Mouse (Mus musculus) Patski (cell line): Measurements from ENCODE around the gene Camta1. TPM values are rescaled to one million over a fixed set of nuclear protein-coding genes. Genes with fewer than 3 reads are reported as not detected.
A peak's percentile ranks its signal among the peaks of the same experiment; 100 is the strongest.

ENCODE experiments used
- ATAC-seq: fragments of 100-300 bp; one replicate; pipeline ENCODE4 v1.8.0; 2021
- CTCF ChIA-PET: fragments of 350-600 bp; sonication (Branson Sonifier 250); formaldehyde crosslinking; loops from one replicate; lab custom pipeline; 2022; ENCODE audit warnings: inconsistent platforms; lab: Charles Lee
- POLR2A ChIA-PET: fragments of 350-600 bp; sonication (Branson Sonifier 250); formaldehyde crosslinking; loops from one replicate; lab custom pipeline; 2022; ENCODE audit warnings: antibody characterized with exemption, inconsistent platforms; lab: Charles Lee
- DNase-seq: peaks from one replicate; pipeline ENCODE4 v3.0.0-alpha.2; 2011; ENCODE audit warnings: low read depth, low spot score
- H3K27me3 ChIP-seq: fragments of 371-371 bp; one replicate; pipeline ENCODE4 v1.5.1; 2021
- CTCF ChIP-seq: fragments of 100-300 bp; IDR thresholded peaks from one replicate; pipeline ENCODE4 v1.5.1; 2021
- in situ Hi-C: fragments of 300-500 bp; cut with MboI; formaldehyde crosslinking; loops from 3 replicates; pipeline ENCODE4 v1.11.1; 2018; ENCODE audit warnings: low pct_unique_long_range_greater_than_20kb, mixed read lengths
- polyA plus RNA-seq: library from polyadenylated mRNA; unstranded; gene quantifications from one replicate; pipeline ENCODE4 v1.2.3, GENCODE M21; 2021

Camta1 gene
- polyA plus RNA-seq, 1 experiment from 2014 or later: 28.0 TPM

- DNase-seq (no peak), ATAC-seq (no peak)
- POLR2A ChIA-PET: no interaction called here
- no peaks in the 10 kb centered on the region for H3K27me3 ChIP-seq
- CTCF ChIA-PET: no interaction called here
- in situ Hi-C loops: no loop called here
- no peak for TF ChIP-seq CTCF
These were observed 355.0 kb downstream of the Camta1 start for GRCm38 (mm10) chr4:151506701-151507100.

- in situ Hi-C loops: no loop called here
- ChIA-PET POLR2A (no interaction called here), CTCF (interaction anchor here (1.1 kb wide), 1 partner anchor 16 kb away, joined by 3 read pairs; no protein-coding TSS in a partner anchor)
- no peak for DNase-seq
- no peak for TF ChIP-seq CTCF
- no peaks in the 10 kb centered on the region for H3K27me3 ChIP-seq
- ATAC-seq: no peak
These were observed 363.0 kb downstream of the Camta1 start for GRCm38 (mm10) chr4:151498481-151499276.

GRCm38 (mm10) chr4:151496581-151496980 lies 365.1 kb downstream of the Camta1 start:
- ATAC-seq: no peak
- in situ Hi-C loops: no loop called here
- TF ChIP-seq CTCF: no peak

GRCm38 (mm10) chr4:151495276-151495882 lies 366.3 kb downstream of the Camta1 start:
- in situ Hi-C loops: no loop called here
- ChIA-PET CTCF (no interaction called here), POLR2A (no interaction called here)
- no peak for DNase-seq
- H3K27me3 ChIP-seq: peaks cover 4% of the 10 kb centered on the region
- no peak for ATAC-seq
- no peak for TF ChIP-seq CTCF

More at GRCm38 (mm10) chr4:151496581-151496980, 365.1 kb downstream of the Camta1 start:
- ChIA-PET POLR2A (no interaction called here), CTCF (no interaction called here)
- peaks cover 4% of the 10 kb centered on the region for H3K27me3 ChIP-seq
- DNase-seq: no peak

DNA sequence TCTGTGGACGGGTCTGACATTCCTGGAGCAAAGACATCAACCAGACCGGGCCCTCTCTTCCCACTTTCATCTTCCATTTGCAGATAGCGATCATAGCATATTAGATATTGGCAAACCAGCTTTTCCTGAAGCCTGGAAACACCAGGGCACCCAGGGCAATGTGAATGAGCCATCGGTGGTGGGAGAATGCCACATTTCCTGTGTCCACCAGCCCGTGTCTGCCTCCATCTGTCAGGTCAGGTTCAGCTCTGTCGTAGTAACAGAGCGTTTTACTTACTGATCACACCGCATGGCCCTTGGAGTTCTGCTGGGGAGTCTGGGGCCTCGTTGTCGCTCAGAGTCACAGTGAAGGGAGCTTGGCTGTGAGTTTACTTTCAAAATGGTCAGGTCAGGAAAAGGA lies 368.9 kb downstream of the Camta1 start:
- DNase-seq (no peak), ATAC-seq (no peak)
- ChIA-PET POLR2A (no interaction called here), CTCF (interaction anchor here (1.5 kb wide), 1 partner anchor 9 kb away, joined by 3 read pairs; no protein-coding TSS in a partner anchor)
- in situ Hi-C loops: no loop called here
- TF ChIP-seq CTCF: no peak
- peaks cover 4% of the 10 kb centered on the region for H3K27me3 ChIP-seq

GRCm38 (mm10) chr4:151483977-151484313 lies 377.7 kb downstream of the Camta1 start:
- DNase-seq: no peak

GRCm38 (mm10) chr4:151483299-151483976 lies 378.2 kb downstream of the Camta1 start:
- ATAC-seq: no peak
- in situ Hi-C loops: loop anchor here (10.0 kb wide), 1 partner anchor 371 kb away; no protein-coding TSS in a partner anchor

More at GRCm38 (mm10) chr4:151483977-151484313, 377.7 kb downstream of the Camta1 start:
- no peaks in the 10 kb centered on the region for H3K27me3 ChIP-seq
- POLR2A ChIA-PET: no interaction called here
- in situ Hi-C loops: loop anchor here (10.0 kb wide), 1 partner anchor 371 kb away; no protein-coding TSS in a partner anchor
- CTCF ChIA-PET: interaction anchor here (0.9 kb wide), 1 partner anchor 8 kb away, joined by 3 read pairs; no protein-coding TSS in a partner anchor
- TF ChIP-seq CTCF: no peak
- no peak for ATAC-seq

GRCm38 (mm10) chr4:151480928-151481327 lies 380.7 kb downstream of the Camta1 start:
- CTCF ChIA-PET: no interaction called here
- ATAC-seq: no peak
- POLR2A ChIA-PET: no interaction called here
- in situ Hi-C loops: loop anchor here (10.0 kb wide), 1 partner anchor 374 kb away; no protein-coding TSS in a partner anchor
- H3K27me3 ChIP-seq: no peaks in the 10 kb centered on the region
- TF ChIP-seq CTCF: no peak
- DNase-seq: no peak

More at GRCm38 (mm10) chr4:151483299-151483976, 378.2 kb downstream of the Camta1 start:
- DNase-seq: no peak
- TF ChIP-seq CTCF: peak; percentile 79
- H3K27me3 ChIP-seq: no peaks in the 10 kb centered on the region
- POLR2A ChIA-PET: no interaction called here
- CTCF ChIA-PET: interaction anchor here (0.9 to 1.6 kb wide), 2 partner anchors 9 to 15 kb away, joined by 3 read pairs; no protein-coding TSS in a partner anchor

DNA sequence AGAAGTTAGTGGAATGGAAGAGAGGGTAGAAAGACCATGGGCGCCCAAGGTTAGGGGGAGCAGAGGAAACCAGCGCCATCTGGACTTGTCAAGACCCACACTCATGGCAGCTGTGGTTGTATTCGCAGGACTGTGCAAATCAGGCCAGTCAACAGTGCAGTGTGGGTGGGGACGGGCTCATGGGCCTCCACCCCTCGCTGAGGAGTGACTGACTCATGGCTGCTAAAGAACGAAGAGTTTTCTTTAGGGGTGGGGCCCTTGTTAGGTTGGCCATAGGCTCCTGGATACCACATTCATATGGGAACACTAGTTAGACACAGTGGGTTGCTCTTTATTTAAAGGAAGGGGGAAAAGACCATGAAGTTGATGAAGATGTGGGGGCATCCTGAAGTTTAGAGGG lies 383.7 kb downstream of the Camta1 start:
- TF ChIP-seq CTCF: no peak
- ATAC-seq: no peak
- POLR2A ChIA-PET: no interaction called here
- no peak for DNase-seq
- no peaks in the 10 kb centered on the region for H3K27me3 ChIP-seq
- in situ Hi-C loops: no loop called here
- CTCF ChIA-PET: no interaction called here

DNA sequence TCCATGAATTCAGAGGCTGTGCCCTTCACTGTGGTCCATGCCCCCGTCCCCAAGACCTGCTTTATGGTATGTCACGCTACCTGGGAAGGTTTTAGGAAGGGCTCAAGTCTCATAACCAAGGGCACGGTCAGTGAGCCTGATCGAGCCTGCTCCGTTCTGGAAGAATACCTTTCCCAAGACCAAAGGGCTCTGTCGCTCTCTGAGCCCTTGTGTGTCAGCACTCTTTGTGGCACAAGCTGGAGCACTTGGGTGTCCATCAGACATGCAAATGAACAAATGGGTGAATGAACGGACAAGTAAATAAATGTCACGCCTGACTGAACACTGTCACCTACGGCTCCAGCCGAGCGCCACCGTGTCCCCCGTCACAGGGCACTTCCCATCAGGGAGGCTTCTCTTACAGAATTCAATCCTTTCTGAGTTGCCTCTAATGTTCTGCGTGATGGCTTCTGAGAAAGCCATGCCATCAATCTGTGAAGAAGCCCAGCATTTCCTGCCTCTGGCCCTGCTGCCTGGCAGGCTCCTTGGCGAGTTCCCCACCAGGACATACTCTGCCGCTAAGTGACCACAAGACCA lies 386.7 kb downstream of the Camta1 start:
- ChIA-PET POLR2A (no interaction called here), CTCF (no interaction called here)
- no peaks in the 10 kb centered on the region for H3K27me3 ChIP-seq
- in situ Hi-C loops: no loop called here
- ATAC-seq (no peak), DNase-seq (no peak)
- no peak for TF ChIP-seq CTCF
